Mouse (Mus musculus): ENCODE results near the gene Ifi207. TPM values are rescaled to one million over a fixed set of nuclear protein-coding genes. Genes with fewer than 3 reads are reported as not detected.
A peak's percentile ranks its signal among the peaks of the same experiment; 100 is the strongest.
"Not testable (repeated sequence)": the region's sequence is repeated elsewhere in the genome, so short reads cannot be mapped to it uniquely, and the experiment has no call there.

Gene Ifi207
- polyA plus RNA-seq (2011; ENCODE audit: insufficient read depth, insufficient read length, low replicate concordance, missing spikeins), result 4.1 and 11.9 TPM in 2 replicates

DNA sequence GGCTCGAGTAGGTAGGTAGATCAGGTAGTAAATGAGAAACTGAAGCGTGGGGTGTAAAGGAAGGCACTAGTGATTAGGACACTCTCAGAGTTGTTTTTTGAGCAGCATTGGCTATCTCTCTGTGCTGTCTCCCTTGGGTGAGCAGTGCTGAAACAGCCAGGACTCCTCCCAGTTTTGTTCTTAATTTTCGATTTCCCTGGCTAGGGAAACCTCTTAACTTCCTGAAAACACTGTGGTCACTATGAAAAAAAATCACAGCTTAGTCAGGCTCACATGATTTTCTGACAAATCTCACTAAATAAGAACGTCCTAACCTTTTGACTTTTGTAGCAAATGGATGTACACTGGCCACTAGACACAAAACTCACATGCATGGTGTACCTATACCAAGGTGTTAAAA lies at the start of gene Ifi207:
TSS of gene Ifi207 (minus strand) at position 92 of the 400 bp plus-strand sequence.
- WGBS, result 28% methylated on average over 4 of the region's 4 CpGs
- Histone ChIP-seq H3K4me3 (replicated peaks; ENCODE audit: control insufficient read depth, low read depth, low read length) (peak within 1 kb of the TSS; percentile 30), H3K27ac (ENCODE audit: control insufficient read depth, insufficient read depth, low read depth, low read length, poor library complexity) (peak within 1 kb of the TSS; percentile 33; the same call in 1 of the 2 replicates), H3K4me1 (ENCODE audit: control insufficient read depth, insufficient read depth, low read length) (no peaks in the 10 kb centered on the region)
- TF ChIP-seq POLR2A (IDR thresholded peaks at IDR 0.05; ENCODE audit: borderline replicate concordance, control insufficient read depth, low read depth, low read length) (no peak), CTCF (IDR thresholded peaks at IDR 0.05; ENCODE audit: control insufficient read depth, insufficient read depth, low read length) (no peak)

DNA sequence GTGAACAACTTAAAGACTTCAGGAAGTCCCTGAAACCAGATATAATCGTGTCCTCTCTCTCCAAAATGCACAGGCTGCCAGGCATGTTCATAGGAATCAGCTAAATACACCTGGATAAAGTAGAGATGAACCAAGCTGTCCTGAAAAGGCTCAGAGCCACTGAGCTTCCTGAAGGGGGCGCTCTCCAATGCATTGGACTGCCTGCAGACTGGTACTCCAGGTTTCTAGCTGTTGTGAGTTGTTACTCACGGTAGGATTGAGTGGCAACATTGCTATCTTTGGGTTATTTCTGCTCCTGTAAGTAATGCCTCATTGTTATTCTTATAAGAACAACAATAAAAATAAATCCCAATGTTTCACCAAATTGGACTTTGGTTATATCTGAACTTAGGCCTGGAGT lies 31.9 kb upstream of the Ifi207 start:
- not testable (repeated sequence) for H3K27ac ChIP-seq (ENCODE audit: control insufficient read depth, insufficient read depth, low read depth, low read length, poor library complexity); H3K4me1 ChIP-seq (ENCODE audit: control insufficient read depth, insufficient read depth, low read length); H3K4me3 ChIP-seq (replicated peaks; ENCODE audit: control insufficient read depth, low read depth, low read length)
- WGBS, result 72% methylated on average over 3 of the region's 3 CpGs

DNA sequence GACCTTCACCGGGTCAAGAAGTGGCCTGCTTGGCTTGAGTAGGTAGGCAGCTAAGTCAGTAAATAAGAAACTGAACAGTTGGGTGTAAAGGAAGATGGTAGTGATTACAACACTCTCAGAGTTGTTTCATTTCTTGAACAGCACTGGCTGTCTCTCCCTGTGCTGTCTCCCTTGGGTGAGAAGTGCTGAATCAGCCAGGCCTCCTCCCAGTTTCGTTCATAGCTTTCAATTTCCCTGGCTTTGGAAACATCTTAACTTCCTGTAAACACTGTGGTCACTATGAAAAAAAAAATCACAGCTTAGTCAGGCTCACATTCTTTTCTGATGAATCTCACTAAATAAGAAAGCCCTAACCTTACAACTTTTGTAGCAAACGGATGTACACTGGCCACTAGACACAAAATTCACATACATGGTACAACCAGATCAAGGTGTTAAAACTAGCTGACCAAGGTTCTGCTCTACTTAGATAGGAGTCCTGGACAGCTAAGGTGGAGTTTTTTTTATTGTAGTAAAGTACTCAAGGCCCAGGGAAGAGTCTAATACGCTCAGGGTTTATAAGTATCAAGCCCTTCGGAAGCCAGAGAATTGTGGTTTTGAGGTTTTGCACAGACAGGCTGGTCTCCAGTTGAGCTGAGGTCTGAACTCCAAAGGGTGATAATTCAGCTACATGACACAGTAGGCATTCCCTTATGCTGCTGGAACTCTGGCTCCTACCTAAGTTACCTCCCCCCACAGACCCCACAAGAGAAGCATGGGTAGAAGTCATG lies 25.5 kb upstream of the Ifi207 start, which contains the start of gene Ifi204:
TSS of gene Ifi204 (minus strand) at position 96 of the 770 bp plus-strand sequence.
- 13% methylated on average over 5 of the region's 5 CpGs for WGBS

DNA sequence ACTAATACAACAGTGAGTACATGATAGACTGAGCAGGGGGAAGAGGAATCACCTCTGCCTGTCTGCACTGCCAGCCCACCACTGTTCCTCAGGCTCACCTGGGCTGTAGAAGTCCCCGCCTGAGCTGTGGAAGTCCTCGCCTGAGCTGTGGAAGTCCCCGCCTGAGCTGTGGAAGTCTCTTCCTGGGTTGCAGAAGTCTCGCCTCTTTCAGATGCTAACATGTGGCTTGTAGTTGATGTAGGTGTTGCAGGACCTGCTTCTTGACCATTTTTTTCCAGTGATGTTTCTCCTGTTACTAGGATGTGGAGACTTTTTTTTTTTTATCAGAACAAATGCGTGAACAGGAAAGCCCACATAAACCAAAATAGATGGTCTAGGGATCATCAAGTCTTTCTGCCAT lies 18.5 kb upstream of the Ifi207 start:
- 79% methylated on average over 5 of the region's 5 CpGs for WGBS
- H3K4me1 ChIP-seq (ENCODE audit: control insufficient read depth, insufficient read depth, low read length), result not testable (repeated sequence)

More for the DNA sequence above, 25.5 kb upstream of the Ifi207 start, which contains the start of gene Ifi204:
- H3K27ac ChIP-seq (ENCODE audit: control insufficient read depth, insufficient read depth, low read depth, low read length, poor library complexity); H3K4me3 ChIP-seq (replicated peaks; ENCODE audit: control insufficient read depth, low read depth, low read length); H3K4me1 ChIP-seq (ENCODE audit: control insufficient read depth, insufficient read depth, low read length): not testable (repeated sequence)

DNA sequence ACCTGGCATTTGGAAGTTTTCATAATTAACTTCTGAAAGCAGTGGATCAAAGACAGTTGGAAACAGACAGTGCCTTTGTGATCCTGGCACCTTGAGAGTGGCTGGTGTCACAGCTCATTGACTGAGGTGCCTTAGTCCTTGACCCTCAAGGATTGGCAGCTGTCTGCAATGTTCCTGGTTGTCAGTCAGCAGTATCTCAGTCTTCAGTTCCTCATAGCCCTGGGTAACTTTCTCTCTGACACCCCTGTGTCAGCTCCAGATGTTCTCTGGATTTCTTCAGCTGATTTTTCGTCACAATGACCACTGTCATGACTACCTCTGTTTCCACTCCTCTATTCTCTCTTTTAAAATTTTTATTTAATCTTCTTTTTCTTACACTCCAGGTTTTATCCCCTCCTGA lies 715 bp upstream of the Ifi207 start:
- H3K27ac ChIP-seq (ENCODE audit: control insufficient read depth, insufficient read depth, low read depth, low read length, poor library complexity), result no peak overlapping the region
- H3K4me1 ChIP-seq (ENCODE audit: control insufficient read depth, insufficient read depth, low read length), result no peaks in the 10 kb centered on the region
- 50% methylated on average over 1 of the region's 1 CpGs for WGBS
- no peak for TF ChIP-seq CTCF (IDR thresholded peaks at IDR 0.05; ENCODE audit: control insufficient read depth, insufficient read depth, low read length)
- TF ChIP-seq POLR2A (IDR thresholded peaks at IDR 0.05; ENCODE audit: borderline replicate concordance, control insufficient read depth, low read depth, low read length), result no peak
- H3K4me3 ChIP-seq (replicated peaks; ENCODE audit: control insufficient read depth, low read depth, low read length), result no peak overlapping the region

More for the DNA sequence above, 18.5 kb upstream of the Ifi207 start:
- not testable (repeated sequence) for H3K4me3 ChIP-seq (replicated peaks; ENCODE audit: control insufficient read depth, low read depth, low read length); H3K27ac ChIP-seq (ENCODE audit: control insufficient read depth, insufficient read depth, low read depth, low read length, poor library complexity)

DNA sequence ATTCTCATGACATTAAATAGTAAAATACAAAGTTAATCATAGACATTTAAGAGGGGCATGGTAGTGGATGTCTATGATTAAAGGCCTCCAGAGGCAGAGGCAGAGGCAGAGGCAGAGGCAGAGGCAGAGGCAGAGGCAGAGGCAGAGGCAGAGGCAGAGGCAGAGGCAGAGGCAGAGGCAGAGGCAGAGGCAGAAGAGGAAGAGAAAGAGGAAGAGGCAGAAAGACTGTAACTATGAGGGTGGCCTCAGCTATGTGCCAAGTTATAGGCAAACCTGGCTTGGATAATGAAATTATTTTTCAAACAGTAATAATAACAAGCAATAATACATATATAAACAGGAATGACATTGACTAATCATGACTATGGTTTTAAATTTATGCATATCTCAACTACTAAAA lies 1.0 kb downstream of the Ifi207 start:
- no peak overlapping the region for H3K27ac ChIP-seq (ENCODE audit: control insufficient read depth, insufficient read depth, low read depth, low read length, poor library complexity)
- no peak overlapping the region for H3K4me3 ChIP-seq (replicated peaks; ENCODE audit: control insufficient read depth, low read depth, low read length)
- no peak for TF ChIP-seq POLR2A (IDR thresholded peaks at IDR 0.05; ENCODE audit: borderline replicate concordance, control insufficient read depth, low read depth, low read length)
- TF ChIP-seq CTCF (IDR thresholded peaks at IDR 0.05; ENCODE audit: control insufficient read depth, insufficient read depth, low read length), result no peak
- no peaks in the 10 kb centered on the region for H3K4me1 ChIP-seq (ENCODE audit: control insufficient read depth, insufficient read depth, low read length)

DNA sequence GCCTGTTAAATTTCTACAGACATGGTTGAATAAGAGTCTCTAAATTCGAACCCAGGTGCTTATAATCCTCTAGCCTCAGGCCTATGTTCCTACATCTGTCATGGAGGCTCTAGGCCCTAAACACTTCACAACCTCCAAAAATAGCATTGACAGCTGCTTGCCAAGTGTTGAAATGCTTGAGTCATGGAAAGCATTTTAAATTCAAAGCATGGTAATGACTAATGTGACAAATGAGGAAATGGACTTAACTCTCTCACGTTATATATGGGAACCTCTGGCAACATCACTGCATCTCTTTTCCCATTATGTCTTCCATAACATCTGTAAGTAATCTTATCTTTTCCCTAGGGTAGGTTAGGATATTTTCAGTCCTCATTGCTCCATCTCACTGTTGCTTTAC lies 4.6 kb downstream of the Ifi207 start:
- 60% methylated on average over 2 of the region's 2 CpGs for WGBS
- Histone ChIP-seq H3K4me1 (ENCODE audit: control insufficient read depth, insufficient read depth, low read length) (no peaks in the 10 kb centered on the region), H3K4me3 (replicated peaks; ENCODE audit: control insufficient read depth, low read depth, low read length) (no peak overlapping the region), H3K27ac (ENCODE audit: control insufficient read depth, insufficient read depth, low read depth, low read length, poor library complexity) (no peak overlapping the region)
- no peak for TF ChIP-seq CTCF (IDR thresholded peaks at IDR 0.05; ENCODE audit: control insufficient read depth, insufficient read depth, low read length)
- TF ChIP-seq POLR2A (IDR thresholded peaks at IDR 0.05; ENCODE audit: borderline replicate concordance, control insufficient read depth, low read depth, low read length), result no peak

DNA sequence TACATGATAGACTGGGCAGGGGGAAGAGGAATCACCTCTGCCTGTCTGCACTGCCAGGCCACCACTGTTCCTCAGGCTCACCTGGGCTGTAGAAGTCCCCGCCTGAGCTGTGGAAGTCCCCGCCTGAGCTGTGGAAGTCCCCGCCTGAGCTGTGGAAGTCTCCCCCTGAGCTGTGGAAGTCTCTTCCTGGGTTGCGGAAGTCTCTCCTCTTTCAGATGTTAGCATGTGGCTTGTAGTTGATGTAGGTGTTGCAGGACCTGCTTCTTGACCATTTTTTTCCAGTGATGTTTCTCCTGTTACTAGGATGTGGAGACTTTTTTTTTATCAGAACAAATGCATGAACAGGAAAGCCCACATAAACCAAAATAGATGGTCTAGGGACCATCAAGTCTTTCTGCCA lies 6.5 kb downstream of the Ifi207 start:
- WGBS, result 79% methylated on average over 4 of the region's 4 CpGs
- H3K4me1 ChIP-seq (ENCODE audit: control insufficient read depth, insufficient read depth, low read length); H3K27ac ChIP-seq (ENCODE audit: control insufficient read depth, insufficient read depth, low read depth, low read length, poor library complexity); H3K4me3 ChIP-seq (replicated peaks; ENCODE audit: control insufficient read depth, low read depth, low read length): not testable (repeated sequence)

DNA sequence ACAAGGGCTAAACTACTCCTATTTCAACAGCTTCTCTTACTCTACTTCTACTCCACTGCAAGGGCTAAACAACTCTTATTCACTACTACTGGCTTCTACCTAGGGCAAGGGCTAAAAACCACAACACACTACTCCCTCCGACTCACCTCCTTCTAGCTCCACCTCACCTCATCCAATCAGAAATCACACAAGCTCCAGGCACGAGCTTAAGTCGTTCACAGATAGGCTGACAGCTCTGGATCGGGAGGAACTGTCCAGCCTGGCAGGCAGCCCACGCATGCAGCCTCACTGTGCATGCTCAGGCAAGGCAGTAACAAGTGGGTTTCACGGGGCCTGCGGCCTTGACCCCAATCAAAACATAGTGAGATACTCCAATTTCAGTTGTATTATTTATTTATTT lies 8.3 kb downstream of the Ifi207 start:
- 67% methylated on average over 7 of the region's 7 CpGs for WGBS

More for the DNA sequence above, 8.3 kb downstream of the Ifi207 start:
- TF ChIP-seq CTCF (IDR thresholded peaks at IDR 0.05; ENCODE audit: control insufficient read depth, insufficient read depth, low read length) (no peak), POLR2A (IDR thresholded peaks at IDR 0.05; ENCODE audit: borderline replicate concordance, control insufficient read depth, low read depth, low read length) (no peak)
- no peaks in the 10 kb centered on the region for H3K4me1 ChIP-seq (ENCODE audit: control insufficient read depth, insufficient read depth, low read length)
- no peak overlapping the region for H3K4me3 ChIP-seq (replicated peaks; ENCODE audit: control insufficient read depth, low read depth, low read length)
- no peak overlapping the region for H3K27ac ChIP-seq (ENCODE audit: control insufficient read depth, insufficient read depth, low read depth, low read length, poor library complexity)

All from bone marrow, adult 2 months (tissue).